Mouse (Mus musculus): ENCODE measurements around the gene Foxf2. TPM values are rescaled to one million over a fixed set of nuclear protein-coding genes. Genes with fewer than 3 reads are reported as not detected.

The Foxf2 gene
- polyA plus RNA-seq (2014; fragmentation: Nextera tagmentation; extraction: Ambion mirVana) = 37.7 and 43.2 TPM in 2 replicates

DNA sequence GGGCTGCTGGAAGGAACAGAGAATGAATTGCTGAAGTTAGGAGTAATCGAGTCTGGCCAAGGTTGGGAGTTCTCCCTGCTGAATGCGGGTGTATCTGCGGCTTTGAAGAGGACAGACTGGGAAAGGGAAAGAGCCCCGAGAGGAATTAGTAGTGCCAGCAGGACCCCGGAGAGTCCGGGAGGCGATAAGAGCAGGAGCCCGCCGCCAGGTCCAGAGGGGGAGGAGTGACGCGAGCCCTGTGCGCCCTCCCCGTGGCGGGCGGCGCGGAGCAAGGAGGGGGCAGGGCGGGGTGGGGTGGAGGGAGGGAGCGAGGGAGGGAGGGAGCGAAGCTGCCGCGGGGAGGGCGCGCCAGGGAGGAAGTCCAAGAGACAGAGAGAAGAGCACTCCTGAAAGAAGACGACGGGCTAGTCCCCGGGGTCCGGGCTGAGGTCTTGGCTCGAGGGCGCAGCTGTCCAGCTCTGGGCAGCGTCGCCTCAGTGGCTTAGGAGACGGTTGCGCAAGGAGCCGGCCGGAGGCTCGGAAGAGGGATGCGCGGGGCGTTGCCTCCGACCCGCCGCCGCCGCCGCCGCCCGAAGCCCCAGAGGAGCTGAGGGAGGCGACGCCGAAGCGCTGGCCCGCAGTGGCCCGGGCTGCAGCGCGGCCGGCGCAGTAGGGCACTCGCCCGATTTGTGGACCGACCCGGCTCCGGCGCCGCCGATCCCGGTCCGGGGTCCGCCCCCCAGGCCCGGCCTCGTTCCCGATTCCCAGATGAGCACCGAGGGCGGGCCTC, at the start of gene Foxf2:
Gene Foxf2 (plus strand): TSS at position 484 of the 769 bp plus-strand sequence.
- H3K9me3 ChIP-seq (ENCODE audit: low read depth, low read length) = no peaks in the 10 kb centered on the region
- peak within 1 kb of the TSS; percentile 94 for H3K27ac ChIP-seq (ENCODE audit: low read depth)
- H3K36me3 ChIP-seq (ENCODE audit: insufficient read depth) = peaks cover 15% of the 10 kb centered on the region; the same call in 1 of the 2 replicates
- DNase-seq = peak; percentile 88
- peak within 1 kb of the TSS; percentile 70 for H3K4me2 ChIP-seq
- H3K4me3 ChIP-seq (ENCODE audit: low read depth, low read length) = peak within 1 kb of the TSS; percentile 72
- H3K9ac ChIP-seq = peak within 1 kb of the TSS; percentile 89
- WGBS = under 1% methylated on average over 58 of the region's 74 CpGs
- peak; percentile 81 for ATAC-seq (ENCODE audit: insufficient read depth)
- no peaks in the 10 kb centered on the region for H3K4me1 ChIP-seq (ENCODE audit: insufficient read depth)
- TF ChIP-seq CTCF (IDR thresholded peaks at IDR 0.05; ENCODE audit: low read depth) = no peak
- peaks cover 99% of the 10 kb centered on the region for H3K27me3 ChIP-seq (ENCODE audit: insufficient read depth, low read length)

DNA sequence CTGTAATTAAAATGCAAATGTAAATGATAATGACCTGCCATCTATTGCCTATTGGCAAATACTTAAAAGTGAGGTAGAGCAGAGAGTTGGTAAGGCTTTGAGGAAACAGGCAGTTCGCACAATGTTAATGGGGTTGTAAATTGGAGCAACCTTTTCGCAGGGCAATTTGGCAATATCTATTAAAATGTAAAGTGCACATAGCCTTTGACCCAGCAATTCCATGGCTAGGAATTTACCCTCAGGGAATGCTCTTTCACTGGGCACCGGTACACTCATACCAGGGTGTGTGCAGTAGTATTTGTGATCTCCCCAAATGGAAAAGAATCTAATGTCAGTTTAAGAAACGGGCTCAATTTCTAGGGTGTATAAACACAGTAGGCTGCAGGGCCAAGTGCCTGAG, 48.9 kb upstream of the Foxf2 start:
- ATAC-seq (ENCODE audit: insufficient read depth) (no peak), DNase-seq (no peak)
- H3K4me1 ChIP-seq (ENCODE audit: insufficient read depth) = no peaks in the 10 kb centered on the region; the same call in 1 of the 2 replicates
- H3K36me3 ChIP-seq (ENCODE audit: insufficient read depth) = no peaks in the 10 kb centered on the region
- H3K27me3 ChIP-seq (ENCODE audit: insufficient read depth, low read length) = no peaks in the 10 kb centered on the region
- no peak for TF ChIP-seq CTCF (IDR thresholded peaks at IDR 0.05; ENCODE audit: low read depth)
- H3K9ac ChIP-seq = no peak overlapping the region
- 82% methylated on average over 4 of the region's 4 CpGs for WGBS
- H3K4me3 ChIP-seq (ENCODE audit: low read depth, low read length) = no peak overlapping the region
- no peak overlapping the region for H3K27ac ChIP-seq (ENCODE audit: low read depth)
- H3K4me2 ChIP-seq = no peak overlapping the region
- H3K9me3 ChIP-seq (ENCODE audit: low read depth, low read length) = no peaks in the 10 kb centered on the region

DNA sequence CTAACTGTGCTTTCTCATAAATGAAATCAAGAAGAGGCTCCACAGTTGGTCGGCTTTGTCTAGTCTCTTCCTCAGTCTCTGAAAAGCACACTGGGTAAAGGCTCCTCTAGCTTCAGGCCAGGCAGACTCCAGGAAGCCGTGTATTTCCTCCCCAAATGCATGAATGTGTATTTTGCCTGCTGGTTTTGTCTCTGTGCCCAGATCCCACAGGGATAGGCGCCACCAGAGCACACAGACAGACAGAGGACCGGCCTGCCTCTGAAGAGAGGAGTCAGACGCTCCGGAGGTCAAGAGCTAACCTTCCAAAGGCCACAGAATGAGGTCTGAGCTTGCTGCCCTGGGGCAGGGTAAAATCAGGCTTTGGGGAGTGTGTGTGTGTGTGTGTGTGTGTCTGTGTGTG, 48.0 kb upstream of the Foxf2 start:
- WGBS = 23% methylated on average over 6 of the region's 6 CpGs
- no peaks in the 10 kb centered on the region for H3K27me3 ChIP-seq (ENCODE audit: insufficient read depth, low read length)
- peak; percentile 55 for DNase-seq

DNA sequence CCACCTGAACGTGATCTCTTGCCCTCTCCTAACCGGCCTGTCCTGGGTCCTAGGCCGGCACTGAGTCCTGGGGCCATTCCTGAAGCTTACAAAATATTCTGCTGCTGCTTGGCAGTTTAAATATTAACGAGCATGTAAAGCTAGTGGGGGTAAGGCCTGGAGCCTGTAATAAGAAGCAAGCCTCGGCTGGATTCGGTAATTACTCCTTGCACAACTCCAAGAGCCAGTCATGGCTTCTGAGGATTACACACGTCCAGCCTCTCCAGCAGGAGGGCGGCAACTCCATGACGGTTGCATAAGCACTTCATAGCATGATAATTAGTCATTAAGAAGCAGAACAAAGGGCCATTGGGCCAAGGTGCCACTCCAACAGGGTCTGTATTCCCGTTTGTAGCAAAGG, 47.2 kb upstream of the Foxf2 start:
- TF ChIP-seq CTCF (IDR thresholded peaks at IDR 0.05; ENCODE audit: low read depth) = no peak
- no peak overlapping the region for H3K4me2 ChIP-seq
- H3K27ac ChIP-seq (ENCODE audit: low read depth) = no peak overlapping the region
- ATAC-seq (ENCODE audit: insufficient read depth) = no peak
- no peaks in the 10 kb centered on the region; the same call in 1 of the 2 replicates for H3K4me1 ChIP-seq (ENCODE audit: insufficient read depth)
- no peak overlapping the region for H3K4me3 ChIP-seq (ENCODE audit: low read depth, low read length)
- WGBS = 58% methylated on average over 10 of the region's 10 CpGs
- H3K9me3 ChIP-seq (ENCODE audit: low read depth, low read length) = no peaks in the 10 kb centered on the region
- no peaks in the 10 kb centered on the region for H3K27me3 ChIP-seq (ENCODE audit: insufficient read depth, low read length)
- H3K36me3 ChIP-seq (ENCODE audit: insufficient read depth) = no peaks in the 10 kb centered on the region
- H3K9ac ChIP-seq = no peak overlapping the region
- DNase-seq = no peak

More for the DNA sequence above, 48.0 kb upstream of the Foxf2 start:
- no peak overlapping the region for H3K27ac ChIP-seq (ENCODE audit: low read depth)
- H3K4me3 ChIP-seq (ENCODE audit: low read depth, low read length) = no peak overlapping the region
- TF ChIP-seq CTCF (IDR thresholded peaks at IDR 0.05; ENCODE audit: low read depth) = no peak
- H3K36me3 ChIP-seq (ENCODE audit: insufficient read depth) = no peaks in the 10 kb centered on the region
- H3K9ac ChIP-seq = no peak overlapping the region
- no peaks in the 10 kb centered on the region for H3K9me3 ChIP-seq (ENCODE audit: low read depth, low read length)
- H3K4me2 ChIP-seq = no peak overlapping the region
- ATAC-seq (ENCODE audit: insufficient read depth) = 0 out of 2 replicates have a peak, but pooled peaks have one; percentile 24
- H3K4me1 ChIP-seq (ENCODE audit: insufficient read depth) = no peaks in the 10 kb centered on the region; the same call in 1 of the 2 replicates

DNA sequence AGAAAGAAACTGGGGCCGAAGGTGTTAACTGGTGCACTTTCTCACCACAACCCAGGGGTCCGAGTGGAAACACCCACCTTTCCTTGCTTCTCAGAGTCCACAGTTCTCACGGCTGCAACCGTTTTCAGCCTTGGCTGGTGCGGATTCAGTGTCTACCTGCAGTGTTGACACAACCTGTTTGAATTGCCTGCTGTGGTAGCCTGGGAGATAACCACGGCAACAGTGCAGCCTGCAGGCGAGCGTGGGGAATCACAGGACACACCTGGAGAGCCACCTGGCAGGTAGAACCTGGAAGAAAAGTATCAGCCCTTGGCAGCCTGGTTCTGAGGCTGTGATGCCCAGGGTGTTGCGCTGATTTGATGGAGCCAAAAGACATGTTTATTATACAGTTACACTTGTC, 45.8 kb upstream of the Foxf2 start:
- no peak for ATAC-seq (ENCODE audit: insufficient read depth)
- no peak overlapping the region for H3K4me3 ChIP-seq (ENCODE audit: low read depth, low read length)

DNA sequence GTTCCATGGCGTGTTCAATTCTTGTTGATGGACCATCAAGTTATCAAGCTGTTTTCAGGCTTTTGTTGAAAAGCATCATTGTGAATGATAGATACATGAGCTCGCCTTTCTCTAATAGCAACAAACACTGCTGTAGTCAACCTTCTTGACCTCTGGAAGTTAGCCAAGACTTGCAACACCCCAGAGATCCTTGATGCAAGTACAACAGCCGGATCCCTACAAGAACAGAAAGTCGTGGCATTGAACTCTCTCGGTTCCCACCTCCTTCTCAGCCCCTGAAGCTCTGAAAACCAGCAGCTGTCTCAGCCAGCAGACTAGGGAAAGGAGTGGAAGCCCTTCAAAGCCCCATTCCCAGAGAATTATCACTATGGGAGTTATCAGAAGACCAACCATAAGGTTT, 38.3 kb upstream of the Foxf2 start:
- ATAC-seq (ENCODE audit: insufficient read depth) (no peak), DNase-seq (peak; percentile 78)
- no peak for TF ChIP-seq CTCF (IDR thresholded peaks at IDR 0.05; ENCODE audit: low read depth)
- Histone ChIP-seq H3K4me1 (ENCODE audit: insufficient read depth) (no peaks in the 10 kb centered on the region), H3K27ac (ENCODE audit: low read depth) (no peak overlapping the region), H3K9ac (no peak overlapping the region), H3K4me3 (ENCODE audit: low read depth, low read length) (no peak overlapping the region), H3K36me3 (ENCODE audit: insufficient read depth) (no peaks in the 10 kb centered on the region), H3K4me2 (no peak overlapping the region), H3K27me3 (ENCODE audit: insufficient read depth, low read length) (no peaks in the 10 kb centered on the region), H3K9me3 (ENCODE audit: low read depth, low read length) (no peaks in the 10 kb centered on the region)
- 37% methylated on average over 5 of the region's 5 CpGs for WGBS

More for the DNA sequence above, 45.8 kb upstream of the Foxf2 start:
- H3K27ac ChIP-seq (ENCODE audit: low read depth) = no peak overlapping the region
- no peak overlapping the region for H3K9ac ChIP-seq
- peak; percentile 66 for DNase-seq
- H3K9me3 ChIP-seq (ENCODE audit: low read depth, low read length) = no peaks in the 10 kb centered on the region
- H3K36me3 ChIP-seq (ENCODE audit: insufficient read depth) = no peaks in the 10 kb centered on the region
- WGBS = 56% methylated on average over 9 of the region's 9 CpGs
- H3K4me2 ChIP-seq = 0 out of 2 replicates have a peak overlapping the region, but pooled peaks have one; percentile 27
- TF ChIP-seq CTCF (IDR thresholded peaks at IDR 0.05; ENCODE audit: low read depth) = peak; percentile 81
- no peaks in the 10 kb centered on the region for H3K27me3 ChIP-seq (ENCODE audit: insufficient read depth, low read length)
- no peaks in the 10 kb centered on the region; the same call in 1 of the 2 replicates for H3K4me1 ChIP-seq (ENCODE audit: insufficient read depth)

DNA sequence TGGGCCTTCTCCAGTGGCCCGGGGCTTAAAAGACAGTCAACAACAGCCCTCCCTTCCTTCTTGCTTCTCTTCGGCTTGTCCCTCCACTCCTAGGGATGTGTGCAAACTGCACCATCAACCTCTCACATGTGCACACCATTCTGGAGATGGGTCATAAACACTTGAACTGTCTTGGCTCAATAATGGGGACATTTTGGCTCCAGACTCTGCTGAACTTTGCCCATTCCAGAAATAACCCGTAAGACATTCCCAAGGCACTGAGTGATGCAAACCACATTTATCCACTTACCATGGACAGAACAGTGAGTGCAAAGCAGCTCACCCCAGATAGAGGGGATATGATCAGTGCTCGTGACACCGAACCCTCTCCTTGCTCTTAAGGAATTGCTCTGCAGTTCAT, 26.0 kb upstream of the Foxf2 start:
- H3K9ac ChIP-seq = no peak overlapping the region
- H3K27me3 ChIP-seq (ENCODE audit: insufficient read depth, low read length) = no peaks in the 10 kb centered on the region
- H3K9me3 ChIP-seq (ENCODE audit: low read depth, low read length) = no peaks in the 10 kb centered on the region; the same call in 1 of the 2 replicates
- H3K4me3 ChIP-seq (ENCODE audit: low read depth, low read length) = no peak overlapping the region
- no peaks in the 10 kb centered on the region for H3K4me1 ChIP-seq (ENCODE audit: insufficient read depth)
- H3K4me2 ChIP-seq = no peak overlapping the region
- ATAC-seq (ENCODE audit: insufficient read depth) (no peak), DNase-seq (peak; percentile 43)
- no peak for TF ChIP-seq CTCF (IDR thresholded peaks at IDR 0.05; ENCODE audit: low read depth)
- H3K27ac ChIP-seq (ENCODE audit: low read depth) = no peak overlapping the region
- WGBS = 61% methylated on average over 5 of the region's 5 CpGs
- H3K36me3 ChIP-seq (ENCODE audit: insufficient read depth) = no peaks in the 10 kb centered on the region
